Mouse (Mus musculus) cerebellum, adult 2 months (tissue): Measurements from ENCODE around the gene Zbtb46.

ENCODE experiments used
- CTCF ChIP-seq: fragments of 200-500 bp; IDR thresholded peaks from 2 replicates; pipeline ENCODE4 v1.5.1; 2011; ENCODE audit warnings: low read depth, mild to moderate bottlenecking, control low read depth, low read length, moderate library complexity, borderline replicate concordance; ENCODE audit not compliant: insufficient read depth
- POLR2A ChIP-seq: fragments of 200-500 bp; IDR thresholded peaks from 2 replicates; pipeline ENCODE4 v1.6.1; 2011; ENCODE audit warnings: low read length, control low read depth, borderline replicate concordance; ENCODE audit not compliant: insufficient read depth

DNA sequence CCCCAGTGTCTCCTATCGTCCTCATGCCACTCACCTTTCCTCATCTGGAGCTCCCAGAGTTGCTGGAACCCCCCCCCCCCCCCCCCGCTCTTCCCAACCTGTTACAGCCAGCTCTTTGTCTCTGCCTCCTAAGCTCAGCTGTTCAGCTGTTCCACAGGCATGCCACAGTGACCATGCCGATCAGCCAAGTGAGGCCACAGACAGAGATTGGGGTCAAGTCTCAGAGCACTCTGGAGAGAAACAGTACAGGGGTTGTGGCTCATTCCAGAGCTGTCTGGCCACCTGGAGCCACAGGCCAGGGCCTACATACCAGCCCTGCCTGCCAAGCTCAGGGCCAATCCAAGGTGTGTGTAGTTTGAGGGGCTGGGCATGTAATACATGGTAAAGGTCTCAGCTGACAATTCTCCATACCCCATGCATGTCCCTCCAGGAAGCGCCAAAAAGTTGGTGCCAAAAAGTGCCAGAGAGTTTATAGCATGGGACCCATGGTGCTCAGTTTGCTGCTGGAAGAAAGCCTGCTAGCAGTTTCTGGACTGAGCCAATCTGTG, 72.5 kb downstream of the Zbtb46 start:
- TF ChIP-seq POLR2A (no peak), CTCF (no peak)
